Mouse (Mus musculus) cerebellum, adult (tissue): Measurements from ENCODE around the gene Cd320.
"Not testable (repeated sequence)": the region's sequence is repeated elsewhere in the genome, so short reads cannot be mapped to it uniquely, and the experiment has no call there.

Experiments used
- ATAC-seq: cut with Nextera tagmentation; 2 replicates; pipeline ENCODE4 v1.9.2; 2017; ENCODE audit warnings: mild to moderate bottlenecking, moderate library complexity, mixed read lengths; ENCODE audit not compliant: insufficient number of reproducible peaks, low FRiP score, low TSS enrichment

Cd320 gene

GRCm38 (mm10) chr17:33892429-33892828, 49.5 kb downstream of the Cd320 start:
- ATAC-seq = no peak

- not testable (repeated sequence) for ATAC-seq
Measured at GRCm38 (mm10) chr17:33893011-33893410, 50.1 kb downstream of the Cd320 start.

- no peak for ATAC-seq
Measured at GRCm38 (mm10) chr17:33897114-33897794, 54.4 kb downstream of the Cd320 start.

GRCm38 (mm10) chr17:33898193-33898592, 55.3 kb downstream of the Cd320 start:
- ATAC-seq = not testable (repeated sequence)
